Mouse (Mus musculus) MEL-GATA-1-ER (cell line): ENCODE measurements around the gene Daglb.
"Not testable (repeated sequence)": the region's sequence is repeated elsewhere in the genome, so short reads cannot be mapped to it uniquely, and the experiment has no call there.

Experiments
- DNase-seq: peaks from one replicate; pipeline ENCODE4 v3.0.0-alpha.2; 2012; ENCODE audit warnings: low read depth; ENCODE audit errors: extremely low read depth

The Daglb gene

GRCm38 (mm10) chr5:143484955-143485354, 20.6 kb downstream of the Daglb start:
- DNase-seq: no peak

GRCm38 (mm10) chr5:143487193-143487592, 22.8 kb downstream of the Daglb start:
- no peak for DNase-seq

GRCm38 (mm10) chr5:143487998-143488397, 23.6 kb downstream of the Daglb start:
- no peak for DNase-seq

- no peak for DNase-seq
Observed at GRCm38 (mm10) chr5:143489749-143490342, 25.5 kb downstream of the Daglb start.

GRCm38 (mm10) chr5:143491736-143492135, 27.4 kb downstream of the Daglb start:
- DNase-seq: no peak

- no peak for DNase-seq
Observed at GRCm38 (mm10) chr5:143493163-143493562, 28.8 kb downstream of the Daglb start.

GRCm38 (mm10) chr5:143495708-143496107, 31.3 kb downstream of the Daglb start:
- DNase-seq: no peak

GRCm38 (mm10) chr5:143497451-143497850, 33.1 kb downstream of the Daglb start:
- DNase-seq: no peak

- DNase-seq: peak; percentile 32
Observed at GRCm38 (mm10) chr5:143499197-143499596, 34.8 kb downstream of the Daglb start.

- DNase-seq: no peak
Observed at GRCm38 (mm10) chr5:143499686-143500085, 35.3 kb downstream of the Daglb start.

- DNase-seq: not testable (repeated sequence)
Observed at GRCm38 (mm10) chr5:143500711-143501110, 36.3 kb downstream of the Daglb start.

GRCm38 (mm10) chr5:143501140-143501539, 36.8 kb downstream of the Daglb start:
- no peak for DNase-seq

GRCm38 (mm10) chr5:143501649-143502048, 37.3 kb downstream of the Daglb start:
- DNase-seq: no peak

- no peak for DNase-seq
Observed at GRCm38 (mm10) chr5:143502899-143503557, 38.6 kb downstream of the Daglb start.

GRCm38 (mm10) chr5:143503740-143504139, 39.4 kb downstream of the Daglb start:
- no peak for DNase-seq

GRCm38 (mm10) chr5:143504453-143504852, 40.1 kb downstream of the Daglb start:
- DNase-seq: no peak

GRCm38 (mm10) chr5:143505056-143505455, 40.7 kb downstream of the Daglb start:
- no peak for DNase-seq

- no peak for DNase-seq
Observed at GRCm38 (mm10) chr5:143505545-143505944, 41.2 kb downstream of the Daglb start.

- peak; percentile 43 for DNase-seq
Observed at GRCm38 (mm10) chr5:143509294-143509693, 44.9 kb downstream of the Daglb start.

- DNase-seq: peak; percentile 60
Observed at GRCm38 (mm10) chr5:143509737-143510136, 45.4 kb downstream of the Daglb start.

- DNase-seq: no peak
Observed at GRCm38 (mm10) chr5:143511577-143511976, 47.2 kb downstream of the Daglb start.

- no peak for DNase-seq
Observed at GRCm38 (mm10) chr5:143512305-143512704, 47.9 kb downstream of the Daglb start.

GRCm38 (mm10) chr5:143514878-143515277, 50.5 kb downstream of the Daglb start:
- no peak for DNase-seq
